Mouse (Mus musculus) heart, postnatal 0 days (tissue): ENCODE results near the gene Sept9. TPM values are rescaled to one million over a fixed set of nuclear protein-coding genes. Genes with fewer than 3 reads are reported as not detected.

Experiments
- ATAC-seq: fragments of 200-750 bp; cut with Nextera tagmentation; 2 replicates; pipeline ENCODE4 v1.8.0; 2017; ENCODE audit warnings: low read depth, moderate number of reproducible peaks, moderate library complexity; ENCODE audit not compliant: insufficient read depth
- DNase-seq: peaks from one replicate; pipeline ENCODE4 v3.0.0-alpha.2; 2016; ENCODE audit warnings: low spot score
- H3K27ac ChIP-seq: fragments of 300-500 bp; sonication (generic); 2 replicates; pipeline ENCODE4 v1.5.1; 2014; ENCODE audit warnings: low read depth, mild to moderate bottlenecking
- H3K27me3 ChIP-seq: fragments of 300-500 bp; sonication (generic); 2 replicates; pipeline ENCODE4 v1.6.1; 2014; ENCODE audit warnings: low read length, mixed read lengths; ENCODE audit not compliant: control insufficient read depth, insufficient read depth
- H3K36me3 ChIP-seq: fragments of 300-500 bp; sonication (generic); replicated peaks from 2 replicates; pipeline ENCODE4 v1.6.1; 2014; ENCODE audit warnings: low read length, mixed read lengths; ENCODE audit not compliant: control insufficient read depth, insufficient read depth
- H3K4me1 ChIP-seq: fragments of 300-500 bp; sonication (generic); 2 replicates; pipeline ENCODE4 v1.6.1; 2014; ENCODE audit warnings: antibody characterized with exemption; ENCODE audit not compliant: control insufficient read depth, insufficient read depth
- H3K4me2 ChIP-seq: fragments of 300-500 bp; sonication (generic); 2 replicates; pipeline ENCODE4 v1.6.1; 2014; ENCODE audit warnings: low read depth, mild to moderate bottlenecking, low read length, moderate library complexity
- H3K4me3 ChIP-seq: fragments of 300-500 bp; sonication (generic); 2 replicates; pipeline ENCODE4 v1.5.1; 2014; ENCODE audit warnings: low read depth, low read length
- H3K9ac ChIP-seq: fragments of 300-500 bp; sonication (generic); replicated peaks from 2 replicates; pipeline ENCODE4 v1.6.1; 2014; ENCODE audit warnings: low read depth, low read length, mixed read lengths
- H3K9me3 ChIP-seq: fragments of 300-500 bp; sonication (generic); replicated peaks from 2 replicates; pipeline ENCODE4 v1.6.1; 2016; ENCODE audit warnings: low read length; ENCODE audit not compliant: control insufficient read depth
- CTCF ChIP-seq: IDR thresholded peaks from 2 replicates; pipeline ENCODE4 v1.5.1; 2016; ENCODE audit warnings: antibody characterized with exemption, control low read depth, low read depth
- EP300 ChIP-seq: IDR thresholded peaks from 2 replicates; pipeline ENCODE4 v1.6.1; 2016; ENCODE audit warnings: antibody characterized with exemption, low read depth
- whole genome bisulfite sequencing: fragments of 180-500 bp; shearing (Covaris S2); extraction: QIAGEN DNeasy Blood & Tissue Kit; methylation state at CpG from one replicate; pipeline ENCODE4 v1.1.7; 2014; 5-methylcytosine and 5-hydroxymethylcytosine counted together
- polyA plus RNA-seq: library from polyadenylated mRNA; unstranded; fragments of >200 nt; fragmentation: Nextera tagmentation; extraction: Ambion mirVana; gene quantifications from 2 replicates; pipeline ENCODE4 v1.2.1, GENCODE M21; 2015
- total RNA-seq: library from RNA; depleted of rRNA; stranded (reverse); fragments of >200 nt; gene quantifications from 2 replicates; pipeline ENCODE4 v1.2.3, GENCODE M21; 2014; ENCODE audit warnings: low replicate concordance

The Sept9 gene
- total and polyA plus RNA-seq, 2 experiments from 2014 or later = 31.6 to 64.2 TPM

DNA sequence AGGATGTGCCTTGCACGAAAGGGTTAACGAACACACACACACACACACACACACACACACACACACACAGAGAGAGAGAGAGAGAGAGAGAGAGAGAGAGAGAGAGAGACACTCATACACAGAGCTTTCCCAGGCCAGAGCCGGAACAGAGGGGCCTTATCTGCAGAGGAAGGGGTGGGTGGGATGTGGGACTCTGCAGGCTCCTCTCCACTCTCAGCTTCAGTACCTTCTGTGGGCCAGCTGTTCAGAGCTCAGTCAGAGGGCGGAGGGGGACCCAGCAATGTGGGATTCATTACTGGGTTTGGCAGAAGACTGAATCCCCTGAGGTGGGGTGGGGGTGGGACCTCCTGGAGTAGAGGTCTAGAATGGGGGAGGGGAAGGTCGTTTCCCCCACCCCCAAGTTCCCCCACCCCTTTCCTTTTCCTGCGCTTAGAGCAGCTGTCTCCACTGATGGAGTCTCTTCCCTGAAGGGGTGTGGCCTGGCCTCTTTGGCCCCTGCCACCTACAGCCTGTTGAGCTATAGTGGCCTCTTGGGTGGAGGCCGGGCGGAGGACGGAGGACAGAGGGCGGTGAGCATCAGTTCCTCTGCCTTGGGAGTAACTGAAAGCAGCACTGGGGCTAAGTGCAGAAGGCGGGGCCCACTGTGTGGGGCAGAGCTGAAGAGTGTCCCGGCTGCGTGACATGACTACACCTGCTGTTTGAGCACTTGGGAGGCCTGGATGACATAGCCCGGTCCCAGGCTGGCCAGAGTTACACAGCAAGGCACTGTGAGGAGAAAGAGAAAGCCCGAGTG lies 120.3 kb downstream of the Sept9 start:
- ATAC-seq (peak; percentile 60), DNase-seq (peak; percentile 69)
- 31% methylated on average over 15 of the region's 15 CpGs for WGBS
- Histone ChIP-seq H3K9ac (no peak overlapping the region), H3K4me1 (peaks cover 68% of the 10 kb centered on the region), H3K27me3 (no peaks in the 10 kb centered on the region), H3K9me3 (no peaks in the 10 kb centered on the region), H3K36me3 (no peaks in the 10 kb centered on the region), H3K4me2 (peak overlapping the region; percentile 28), H3K4me3 (no peak overlapping the region), H3K27ac (peak overlapping the region; percentile 89)
- TF ChIP-seq CTCF = no peak
- no peak for TF ChIP-seq EP300

DNA sequence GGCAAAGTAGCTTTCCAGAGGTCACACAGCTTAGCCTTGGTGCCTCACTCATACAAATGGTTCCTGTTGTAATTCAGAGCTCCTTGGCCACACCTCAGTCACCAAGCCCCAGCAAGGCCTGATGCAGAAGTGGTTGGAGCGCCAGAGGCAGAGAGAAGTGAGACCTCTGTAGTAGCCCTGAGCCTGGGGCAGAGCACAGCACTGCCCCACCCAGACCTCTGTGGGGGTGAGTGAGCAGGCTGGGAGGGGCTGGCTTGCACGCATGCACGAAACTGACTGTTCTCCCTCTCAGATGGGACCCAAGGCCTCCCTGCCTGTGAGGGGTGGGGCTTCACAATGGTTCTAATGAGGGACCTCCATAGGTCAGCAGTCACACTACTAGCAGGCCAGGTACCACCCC lies 121.0 kb downstream of the Sept9 start:
- TF ChIP-seq CTCF (no peak), EP300 (no peak)
- Histone ChIP-seq H3K27me3 (no peaks in the 10 kb centered on the region), H3K4me3 (no peak overlapping the region), H3K4me1 (peaks cover 60% of the 10 kb centered on the region), H3K9ac (no peak overlapping the region), H3K9me3 (no peaks in the 10 kb centered on the region), H3K4me2 (peak overlapping the region; percentile 24; the same call in 1 of the 2 replicates), H3K36me3 (no peaks in the 10 kb centered on the region), H3K27ac (peak overlapping the region; percentile 89)
- DNase-seq = no peak
- ATAC-seq = no peak
- WGBS = 69% methylated on average over 3 of the region's 3 CpGs

DNA sequence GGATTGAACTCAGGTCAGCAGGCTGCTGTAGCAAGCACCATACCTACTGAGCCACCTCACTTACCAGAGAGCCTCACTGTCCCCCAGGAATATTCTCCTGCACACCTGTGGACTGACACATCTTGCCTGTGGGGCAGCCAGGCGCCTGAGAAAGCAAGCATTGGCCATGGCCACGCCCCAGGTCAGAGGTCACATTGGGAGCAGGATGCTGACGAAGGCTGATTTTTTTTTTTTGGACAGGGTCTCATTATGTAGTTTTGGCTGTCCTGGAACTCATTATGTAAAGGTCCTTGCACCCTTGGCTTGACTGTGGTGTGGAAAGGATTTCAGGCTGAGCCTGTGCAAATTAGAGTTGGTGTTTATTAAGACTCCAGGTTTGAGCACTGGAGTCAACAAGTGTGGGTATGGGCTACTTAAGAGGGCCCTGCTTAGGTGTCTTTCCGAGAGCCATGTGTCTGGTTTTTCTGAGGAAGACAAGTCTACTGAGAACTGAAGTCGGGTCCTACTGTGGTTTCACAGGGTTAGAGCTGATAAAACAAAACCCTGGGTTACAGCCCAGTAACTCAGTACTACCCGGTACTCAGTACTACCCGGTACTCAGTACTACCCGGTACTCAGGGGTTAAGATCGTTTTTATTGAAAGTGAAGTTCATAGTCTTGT lies 122.0 kb downstream of the Sept9 start:
- H3K9me3 ChIP-seq = no peaks in the 10 kb centered on the region
- 82% methylated on average over 9 of the region's 9 CpGs for WGBS
- peaks cover 57% of the 10 kb centered on the region for H3K4me1 ChIP-seq
- H3K9ac ChIP-seq = no peak overlapping the region
- no peak for TF ChIP-seq EP300
- no peak for TF ChIP-seq CTCF
- no peak overlapping the region for H3K4me3 ChIP-seq
- ATAC-seq (no peak), DNase-seq (no peak)
- no peak overlapping the region for H3K4me2 ChIP-seq
- no peak overlapping the region for H3K27ac ChIP-seq
- no peaks in the 10 kb centered on the region for H3K36me3 ChIP-seq
- H3K27me3 ChIP-seq = no peaks in the 10 kb centered on the region

DNA sequence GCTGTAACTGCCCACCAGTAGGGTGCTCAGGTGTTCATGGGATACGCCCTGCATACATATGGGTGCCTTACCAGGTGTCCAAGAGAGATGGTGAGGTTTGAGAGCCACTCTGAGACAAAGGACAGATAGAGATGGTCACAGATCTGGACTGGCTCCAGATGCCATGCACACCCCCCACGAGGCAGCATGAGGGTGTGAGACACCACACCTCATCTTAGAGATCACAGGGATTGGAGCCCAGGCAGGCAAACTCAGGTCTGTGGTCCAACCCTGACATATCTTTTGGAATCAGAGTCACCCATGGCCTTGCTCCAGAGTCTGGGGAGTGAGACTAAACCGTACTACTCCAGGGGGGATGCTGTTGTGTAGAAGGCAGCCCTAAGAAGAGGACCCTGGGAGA lies 122.8 kb downstream of the Sept9 start:
- WGBS = 68% methylated on average over 3 of the region's 3 CpGs
- Histone ChIP-seq H3K4me1 (peaks cover 48% of the 10 kb centered on the region), H3K9me3 (no peaks in the 10 kb centered on the region), H3K9ac (no peak overlapping the region), H3K4me3 (no peak overlapping the region), H3K4me2 (no peak overlapping the region), H3K27me3 (no peaks in the 10 kb centered on the region), H3K27ac (no peak overlapping the region), H3K36me3 (no peaks in the 10 kb centered on the region)
- no peak for DNase-seq
- ATAC-seq = no peak
- no peak for TF ChIP-seq EP300
- no peak for TF ChIP-seq CTCF

DNA sequence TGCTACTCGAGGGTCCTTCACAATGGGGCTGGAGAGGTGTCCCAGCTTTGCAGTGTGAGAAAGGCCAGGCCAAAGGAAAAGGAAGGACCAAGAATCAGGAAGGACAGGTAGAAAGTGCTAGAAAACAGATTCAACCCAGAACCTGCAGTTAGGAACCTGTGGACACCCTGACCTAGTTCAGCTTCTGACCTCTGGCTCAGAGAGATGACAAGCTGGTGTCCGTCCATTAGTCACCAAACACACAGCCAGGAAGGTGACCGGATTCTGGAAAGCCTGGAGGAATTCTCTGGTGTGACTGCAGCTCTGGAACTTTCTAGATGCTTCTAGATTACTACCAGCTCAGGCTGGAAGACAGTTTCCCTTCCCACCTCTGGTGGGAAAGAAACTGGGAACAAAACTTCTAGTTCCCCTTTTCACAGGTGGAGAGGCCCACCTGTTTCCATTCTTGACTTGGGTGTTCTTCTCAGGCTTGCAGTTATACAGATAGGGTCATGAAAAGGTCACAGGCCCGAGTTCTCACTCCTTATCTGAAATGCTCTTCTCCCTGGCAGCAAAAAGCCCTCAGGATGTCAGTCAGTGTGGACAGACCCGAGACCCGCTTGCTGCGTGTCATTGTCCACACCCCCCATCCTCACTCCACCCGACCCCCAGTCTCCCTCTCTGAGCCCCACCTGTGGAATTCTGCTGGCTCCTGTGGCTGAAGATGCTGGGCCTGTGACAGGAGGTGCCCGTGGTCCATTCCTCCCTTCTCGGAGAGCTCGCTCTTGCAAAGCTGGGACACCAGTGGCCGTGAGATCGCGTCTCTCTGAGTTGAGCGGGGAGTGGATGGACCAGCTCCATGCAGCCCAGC lies 123.5 kb downstream of the Sept9 start:
- Histone ChIP-seq H3K27ac (no peak overlapping the region), H3K36me3 (no peaks in the 10 kb centered on the region), H3K9ac (no peak overlapping the region), H3K4me3 (no peak overlapping the region), H3K27me3 (no peaks in the 10 kb centered on the region), H3K4me1 (peaks cover 42% of the 10 kb centered on the region), H3K4me2 (no peak overlapping the region), H3K9me3 (no peaks in the 10 kb centered on the region)
- ATAC-seq (no peak), DNase-seq (no peak)
- WGBS = 59% methylated on average over 15 of the region's 15 CpGs
- TF ChIP-seq EP300 (no peak), CTCF (no peak)
